Mouse (Mus musculus): ENCODE results near the gene Cnot2.

GRCm38 (mm10) chr10:116547958-116548357 lies 33.4 kb downstream of the Cnot2 start:
- TF ChIP-seq CEBPB (IDR thresholded peaks at IDR 0.05; ENCODE audit: low read depth) (no peak), MYOD1 (IDR thresholded peaks at IDR 0.05; ENCODE audit: control insufficient read depth, insufficient read length, low read depth) (no peak), CTCF (IDR thresholded peaks at IDR 0.05; ENCODE audit: control insufficient read depth, insufficient read depth, insufficient read length) (no peak), USF1 (IDR thresholded peaks at IDR 0.05; ENCODE audit: low read depth) (no peak), MYOG (IDR thresholded peaks at IDR 0.05; ENCODE audit: control insufficient read depth, extremely low read depth, insufficient read length) (no peak)

Measured in C2C12 (cell line).